Mouse (Mus musculus): ENCODE data around the gene Olfr1018.

Olfr1018 gene

GRCm38 (mm10) chr2:85818179-85818578 is at the start of gene Olfr1018:
TSS of gene Olfr1018 (plus strand) at chr2:85818479.
- no peak for DNase-seq (ENCODE audit: low spot score)

DNA sequence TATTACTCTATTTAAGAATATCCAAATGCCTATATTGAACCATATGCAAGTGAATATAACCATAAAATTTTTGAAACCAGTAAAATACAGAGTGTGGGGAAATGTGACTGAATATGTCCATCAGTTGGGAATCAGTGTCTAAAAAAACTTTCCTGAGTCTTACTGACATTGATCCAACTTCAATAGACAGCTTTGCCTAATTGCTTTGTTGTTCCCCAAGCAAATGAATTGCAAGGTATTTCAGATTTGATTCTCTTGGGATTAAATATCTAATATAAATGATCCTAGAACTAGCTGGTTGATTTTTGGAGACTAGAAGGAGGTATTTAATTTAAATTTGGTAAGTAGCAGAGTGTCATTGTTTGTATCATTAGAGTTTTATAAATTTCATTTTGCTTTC is 45.9 kb upstream of the Olfr1018 start, which contains the start of gene Olfr1014:
Gene Olfr1014, plus strand, starts transcription at position 301 of the 400 bp plus-strand sequence.
- DNase-seq (ENCODE audit: low spot score), result no peak

DNA sequence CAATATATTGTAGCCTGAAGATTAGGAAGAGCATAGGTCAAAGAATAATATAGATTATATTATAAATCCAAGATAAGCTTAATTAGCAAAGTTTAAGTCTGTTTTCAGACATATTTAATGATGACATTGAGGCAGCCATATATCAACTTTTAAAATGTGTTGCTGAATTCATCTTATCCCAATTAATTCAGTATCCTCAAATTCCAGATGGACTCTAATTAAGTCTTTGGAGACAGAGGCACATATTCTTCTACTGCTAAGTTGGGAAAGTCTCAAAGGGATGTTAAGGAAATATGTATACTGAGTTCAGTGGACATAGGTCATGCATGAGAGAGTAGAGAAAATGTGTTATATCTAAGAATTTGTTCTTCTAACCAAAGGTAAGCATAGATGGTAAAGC is 36.6 kb upstream of the Olfr1018 start, which contains the start of gene Olfr1015:
Gene Olfr1015, plus strand, starts transcription at position 301 of the 400 bp plus-strand sequence.
- no peak for DNase-seq (ENCODE audit: low spot score)

DNA sequence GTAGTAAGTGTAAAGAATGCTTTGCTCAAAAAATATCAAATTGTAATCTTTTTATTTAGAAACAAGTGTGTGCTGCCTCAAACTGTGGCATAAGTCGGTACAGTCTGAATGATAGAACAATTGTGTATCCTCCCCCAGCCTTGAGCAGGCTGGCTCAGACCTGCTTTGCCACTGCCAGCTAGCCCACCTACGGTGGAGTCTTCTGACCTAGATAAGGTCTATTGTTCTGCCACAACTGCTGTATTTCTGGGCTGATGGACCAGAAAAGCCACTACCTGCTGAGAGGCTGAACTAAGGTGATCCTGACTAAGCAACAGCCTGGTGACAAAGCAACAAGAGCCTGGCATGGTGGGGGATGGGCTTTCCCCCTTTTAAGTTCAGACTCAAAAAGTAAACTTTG is 25.9 kb upstream of the Olfr1018 start:
- no peak for DNase-seq (ENCODE audit: low spot score)

GRCm38 (mm10) chr2:85802444-85802843 is 15.8 kb upstream of the Olfr1018 start, which contains the start of gene Olfr1016:
TSS of gene Olfr1016 (minus strand) at chr2:85802544.
- no peak for DNase-seq (ENCODE audit: low spot score)

DNA sequence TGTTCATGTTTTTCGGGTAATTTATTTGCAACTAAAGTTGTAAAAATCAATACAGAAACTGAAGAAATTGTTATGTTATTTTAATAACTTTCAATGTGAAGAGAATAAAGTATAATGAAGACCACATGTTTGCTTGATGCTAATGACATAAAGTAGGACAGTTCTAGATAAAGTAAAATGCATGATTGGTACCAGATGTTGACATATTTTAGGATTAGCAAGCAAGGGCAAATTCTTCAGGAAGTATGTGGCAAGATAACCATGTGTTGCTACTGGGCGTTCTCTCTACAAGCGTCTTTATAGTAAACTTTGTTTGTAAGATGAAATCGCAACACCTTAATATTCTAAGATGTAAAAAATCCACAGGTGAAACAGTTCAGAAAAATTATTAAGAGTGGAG is 13.8 kb upstream of the Olfr1018 start:
- no peak for DNase-seq (ENCODE audit: low spot score)

- no peak for DNase-seq (ENCODE audit: low spot score)
Observed at GRCm38 (mm10) chr2:85845383-85845782, 27.1 kb downstream of the Olfr1018 start, which contains the start of gene Olfr1019. TSS of gene Olfr1019 (minus strand) at chr2:85845483.

DNA sequence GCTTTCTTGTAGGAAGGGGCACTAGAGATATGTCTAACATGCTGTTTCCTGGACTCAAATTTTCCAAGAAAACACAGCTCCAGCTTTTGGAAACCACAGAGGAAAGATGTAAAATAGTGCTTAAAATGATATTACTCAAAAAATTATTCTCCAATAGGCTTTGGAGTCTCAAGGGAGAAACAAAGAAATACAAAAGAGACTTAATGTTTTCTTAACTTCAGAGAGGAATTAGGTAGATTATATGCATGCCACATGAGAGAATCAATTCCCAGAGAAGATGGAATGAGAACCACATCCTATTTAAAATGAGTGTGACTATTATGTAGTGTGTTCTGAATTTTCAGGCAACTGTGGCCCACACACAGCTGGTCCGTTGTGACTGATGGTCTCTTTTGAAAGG is 28.5 kb downstream of the Olfr1018 start, which contains the start of gene Olfr1020:
Gene Olfr1020, plus strand, starts transcription at position 301 of the 400 bp plus-strand sequence.
- no peak for DNase-seq (ENCODE audit: low spot score)

GRCm38 (mm10) chr2:85868294-85868693 is 50.0 kb downstream of the Olfr1018 start, which contains the start of gene Olfr1022:
TSS of gene Olfr1022 (plus strand) at chr2:85868594.
- DNase-seq (ENCODE audit: low spot score), result no peak

Measured in ovary, postnatal 36 days (tissue).